Mouse (Mus musculus) testis, adult 2 months (tissue): ENCODE measurements around the gene AY358078.
"Not testable (repeated sequence)": the region's sequence is repeated elsewhere in the genome, so short reads cannot be mapped to it uniquely, and the experiment has no call there.

Experiments
- CTCF ChIP-seq: fragments of 200-500 bp; IDR thresholded peaks from 2 replicates; pipeline ENCODE4 v1.5.1; 2012; ENCODE audit warnings: low read depth, mild to moderate bottlenecking, inconsistent platforms, low read length, moderate library complexity; ENCODE audit not compliant: control insufficient read depth, insufficient read depth, insufficient replicate concordance
- POLR2A ChIP-seq: fragments of 200-500 bp; IDR thresholded peaks from 2 replicates; pipeline ENCODE4 v1.6.1; 2012; ENCODE audit warnings: low read depth, mild to moderate bottlenecking, inconsistent platforms, low read length, moderate library complexity; ENCODE audit not compliant: control insufficient read depth

DNA sequence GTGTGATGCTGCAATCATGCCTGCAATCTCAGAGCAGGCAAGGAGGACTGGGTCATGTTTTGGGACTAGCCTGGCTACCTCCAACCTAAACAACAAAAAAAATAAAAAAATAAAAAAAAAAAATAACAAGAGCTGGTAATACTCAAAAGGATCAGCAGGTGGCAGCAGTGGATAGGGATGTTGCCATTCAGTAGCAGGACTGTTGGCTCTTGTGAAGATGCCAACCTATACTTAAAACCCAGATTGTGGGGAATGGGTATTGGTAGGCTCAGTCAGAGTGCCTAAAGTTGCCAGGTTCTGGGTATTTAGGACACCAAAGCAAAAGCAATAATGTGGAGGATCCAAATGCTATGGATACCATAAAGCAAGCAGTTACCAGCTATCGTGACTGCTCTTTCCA is 28.5 kb upstream of the AY358078 start:
- TF ChIP-seq POLR2A, CTCF: not testable (repeated sequence)
